Mouse (Mus musculus): ENCODE data around the gene Ap1m2. TPM values are rescaled to one million over a fixed set of nuclear protein-coding genes. Genes with fewer than 3 reads are reported as not detected.
"Not testable (repeated sequence)": the region's sequence is repeated elsewhere in the genome, so short reads cannot be mapped to it uniquely, and the experiment has no call there.

Gene Ap1m2
- polyA plus RNA-seq, 1 experiment from 2014 or later = 46.9 TPM

GRCm38 (mm10) chr9:21324269-21324668 is 12.1 kb upstream of the Ap1m2 start:
- no peak overlapping the region for H3K27ac ChIP-seq (replicated peaks)
- no peak overlapping the region for H3K9ac ChIP-seq
- H3K36me3 ChIP-seq = no peaks in the 10 kb centered on the region
- no peak overlapping the region for H3K4me2 ChIP-seq (replicated peaks)
- 75% methylated on average over 11 of the region's 11 CpGs for WGBS
- H3K4me1 ChIP-seq = peaks cover 19% of the 10 kb centered on the region
- no peak for ATAC-seq (ENCODE audit: insufficient number of reproducible peaks, low FRiP score, low TSS enrichment, low read depth)
- no peaks in the 10 kb centered on the region for H3K9me3 ChIP-seq (replicated peaks)
- H3K27me3 ChIP-seq = no peaks in the 10 kb centered on the region
- no peak overlapping the region for H3K4me3 ChIP-seq (replicated peaks)

- H3K4me3 ChIP-seq (replicated peaks); H3K4me2 ChIP-seq (replicated peaks); H3K27me3 ChIP-seq; H3K36me3 ChIP-seq; H3K9me3 ChIP-seq (replicated peaks); ATAC-seq (ENCODE audit: insufficient number of reproducible peaks, low FRiP score, low TSS enrichment, low read depth); H3K9ac ChIP-seq; H3K27ac ChIP-seq (replicated peaks): not testable (repeated sequence)
- WGBS = 90% methylated on average over 8 of the region's 8 CpGs
- H3K4me1 ChIP-seq = peaks cover 19% of the 10 kb centered on the region
Observed at GRCm38 (mm10) chr9:21322917-21323297, 10.8 kb upstream of the Ap1m2 start.

- 74% methylated on average over 19 of the region's 19 CpGs for WGBS
- peak overlapping the region; percentile 85; the same call in 1 of the 2 replicates for H3K4me2 ChIP-seq (replicated peaks)
- H3K9ac ChIP-seq = no peak overlapping the region
- H3K4me1 ChIP-seq = peaks cover 19% of the 10 kb centered on the region
- peak overlapping the region; percentile 65 for H3K4me3 ChIP-seq (replicated peaks)
- no peak overlapping the region for H3K27ac ChIP-seq (replicated peaks)
- no peak for ATAC-seq (ENCODE audit: insufficient number of reproducible peaks, low FRiP score, low TSS enrichment, low read depth)
- no peaks in the 10 kb centered on the region for H3K27me3 ChIP-seq
- no peaks in the 10 kb centered on the region for H3K36me3 ChIP-seq
- H3K9me3 ChIP-seq (replicated peaks) = no peaks in the 10 kb centered on the region
Observed at GRCm38 (mm10) chr9:21322211-21322916, 10.2 kb upstream of the Ap1m2 start.

GRCm38 (mm10) chr9:21321513-21321835 is 9.3 kb upstream of the Ap1m2 start:
- H3K4me1 ChIP-seq = peaks cover 19% of the 10 kb centered on the region
- peak overlapping the region; percentile 65 for H3K4me3 ChIP-seq (replicated peaks)
- H3K36me3 ChIP-seq = no peaks in the 10 kb centered on the region
- no peaks in the 10 kb centered on the region for H3K9me3 ChIP-seq (replicated peaks)
- 0 out of 2 replicates have a peak overlapping the region, but pooled peaks have one; percentile 60 for H3K27ac ChIP-seq (replicated peaks)
- no peaks in the 10 kb centered on the region for H3K27me3 ChIP-seq
- ATAC-seq (ENCODE audit: insufficient number of reproducible peaks, low FRiP score, low TSS enrichment, low read depth) = no peak
- WGBS = 12% methylated on average over 6 of the region's 6 CpGs
- peak overlapping the region; percentile 85 for H3K4me2 ChIP-seq (replicated peaks)
- peak overlapping the region; percentile 68 for H3K9ac ChIP-seq

- Histone ChIP-seq H3K27me3 (no peaks in the 10 kb centered on the region), H3K4me2 (replicated peaks) (peak within 1 kb of the TSS; percentile 85), H3K9ac (peak within 1 kb of the TSS; percentile 68), H3K36me3 (no peaks in the 10 kb centered on the region), H3K4me1 (peaks cover 19% of the 10 kb centered on the region), H3K4me3 (replicated peaks) (peak within 1 kb of the TSS; percentile 65), H3K9me3 (replicated peaks) (no peaks in the 10 kb centered on the region), H3K27ac (replicated peaks) (peak within 1 kb of the TSS; percentile 60; the same call in 1 of the 2 replicates)
- ATAC-seq (ENCODE audit: insufficient number of reproducible peaks, low FRiP score, low TSS enrichment, low read depth) = peak; percentile 93
- WGBS = under 1% methylated on average over 52 of the region's 52 CpGs
Observed at GRCm38 (mm10) chr9:21320619-21321512, 8.7 kb upstream of the Ap1m2 start, which contains the start of gene Slc44a2. TSS of gene Slc44a2 (plus strand) at chr9:21320698.

- H3K27me3 ChIP-seq = no peaks in the 10 kb centered on the region
- H3K36me3 ChIP-seq = no peaks in the 10 kb centered on the region
- no peak overlapping the region for H3K9ac ChIP-seq
- peak overlapping the region; percentile 65 for H3K4me3 ChIP-seq (replicated peaks)
- H3K4me1 ChIP-seq = peaks cover 19% of the 10 kb centered on the region
- H3K4me2 ChIP-seq (replicated peaks) = peak overlapping the region; percentile 85
- ATAC-seq (ENCODE audit: insufficient number of reproducible peaks, low FRiP score, low TSS enrichment, low read depth) = no peak
- WGBS = 17% methylated on average over 4 of the region's 4 CpGs
- peak overlapping the region; percentile 60; the same call in 1 of the 2 replicates for H3K27ac ChIP-seq (replicated peaks)
- no peaks in the 10 kb centered on the region for H3K9me3 ChIP-seq (replicated peaks)
Observed at GRCm38 (mm10) chr9:21320280-21320618, 8.1 kb upstream of the Ap1m2 start.

- Histone ChIP-seq H3K9me3 (replicated peaks) (no peaks in the 10 kb centered on the region), H3K27ac (replicated peaks) (no peak overlapping the region), H3K4me3 (replicated peaks) (no peak overlapping the region), H3K36me3 (no peaks in the 10 kb centered on the region), H3K4me1 (peaks cover 19% of the 10 kb centered on the region), H3K9ac (no peak overlapping the region), H3K27me3 (no peaks in the 10 kb centered on the region), H3K4me2 (replicated peaks) (no peak overlapping the region)
- 91% methylated on average over 4 of the region's 4 CpGs for WGBS
- ATAC-seq (ENCODE audit: insufficient number of reproducible peaks, low FRiP score, low TSS enrichment, low read depth) = no peak
Observed at GRCm38 (mm10) chr9:21319503-21319902, 7.4 kb upstream of the Ap1m2 start.

GRCm38 (mm10) chr9:21318792-21319191 is 6.7 kb upstream of the Ap1m2 start:
- 93% methylated on average over 6 of the region's 6 CpGs for WGBS
- Histone ChIP-seq H3K27ac (replicated peaks) (no peak overlapping the region), H3K27me3 (no peaks in the 10 kb centered on the region), H3K4me1 (peaks cover 19% of the 10 kb centered on the region), H3K9ac (no peak overlapping the region), H3K36me3 (no peaks in the 10 kb centered on the region), H3K4me2 (replicated peaks) (no peak overlapping the region), H3K4me3 (replicated peaks) (no peak overlapping the region), H3K9me3 (replicated peaks) (no peaks in the 10 kb centered on the region)
- ATAC-seq (ENCODE audit: insufficient number of reproducible peaks, low FRiP score, low TSS enrichment, low read depth) = no peak

GRCm38 (mm10) chr9:21316696-21317095 is 4.6 kb upstream of the Ap1m2 start:
- no peak for ATAC-seq (ENCODE audit: insufficient number of reproducible peaks, low FRiP score, low TSS enrichment, low read depth)
- peaks cover 8% of the 10 kb centered on the region for H3K27me3 ChIP-seq
- no peaks in the 10 kb centered on the region for H3K9me3 ChIP-seq (replicated peaks)
- H3K4me2 ChIP-seq (replicated peaks) = no peak overlapping the region
- H3K36me3 ChIP-seq = no peaks in the 10 kb centered on the region
- WGBS = 70% methylated on average over 7 of the region's 7 CpGs
- H3K4me1 ChIP-seq = peaks cover 13% of the 10 kb centered on the region
- H3K27ac ChIP-seq (replicated peaks) = no peak overlapping the region
- no peak overlapping the region for H3K9ac ChIP-seq
- no peak overlapping the region for H3K4me3 ChIP-seq (replicated peaks)

- peaks cover 15% of the 10 kb centered on the region for H3K27me3 ChIP-seq
- ATAC-seq (ENCODE audit: insufficient number of reproducible peaks, low FRiP score, low TSS enrichment, low read depth) = no peak
- H3K36me3 ChIP-seq = no peaks in the 10 kb centered on the region
- H3K4me3 ChIP-seq (replicated peaks) = no peak overlapping the region
- H3K9me3 ChIP-seq (replicated peaks) = no peaks in the 10 kb centered on the region
- no peak overlapping the region for H3K4me2 ChIP-seq (replicated peaks)
- H3K4me1 ChIP-seq = 0 out of 2 replicates have a peak, but pooled peaks cover 5% of the 10 kb centered on the region
- no peak overlapping the region for H3K9ac ChIP-seq
- WGBS = 53% methylated on average over 5 of the region's 5 CpGs
- H3K27ac ChIP-seq (replicated peaks) = 0 out of 2 replicates have a peak overlapping the region, but pooled peaks have one; percentile 34
Observed at GRCm38 (mm10) chr9:21315421-21315820, 3.3 kb upstream of the Ap1m2 start.

- ATAC-seq (ENCODE audit: insufficient number of reproducible peaks, low FRiP score, low TSS enrichment, low read depth) = no peak
- peaks cover 15% of the 10 kb centered on the region for H3K27me3 ChIP-seq
- H3K9me3 ChIP-seq (replicated peaks) = no peaks in the 10 kb centered on the region
- H3K27ac ChIP-seq (replicated peaks) = peak overlapping the region; percentile 34; the same call in 1 of the 2 replicates
- no peak overlapping the region for H3K4me3 ChIP-seq (replicated peaks)
- H3K4me2 ChIP-seq (replicated peaks) = no peak overlapping the region
- H3K4me1 ChIP-seq = 0 out of 2 replicates have a peak, but pooled peaks cover 2% of the 10 kb centered on the region
- no peak overlapping the region for H3K9ac ChIP-seq
- H3K36me3 ChIP-seq = no peaks in the 10 kb centered on the region
- WGBS = 72% methylated on average over 9 of the region's 9 CpGs
Observed at GRCm38 (mm10) chr9:21314367-21315140, 2.4 kb upstream of the Ap1m2 start.
